Mouse (Mus musculus): ENCODE data around the gene Man1a. TPM values are rescaled to one million over a fixed set of nuclear protein-coding genes. Genes with fewer than 3 reads are reported as not detected.

Gene Man1a
- total RNA-seq, 2 experiments from 2014 or later = 24.8 to 27.3 TPM

DNA sequence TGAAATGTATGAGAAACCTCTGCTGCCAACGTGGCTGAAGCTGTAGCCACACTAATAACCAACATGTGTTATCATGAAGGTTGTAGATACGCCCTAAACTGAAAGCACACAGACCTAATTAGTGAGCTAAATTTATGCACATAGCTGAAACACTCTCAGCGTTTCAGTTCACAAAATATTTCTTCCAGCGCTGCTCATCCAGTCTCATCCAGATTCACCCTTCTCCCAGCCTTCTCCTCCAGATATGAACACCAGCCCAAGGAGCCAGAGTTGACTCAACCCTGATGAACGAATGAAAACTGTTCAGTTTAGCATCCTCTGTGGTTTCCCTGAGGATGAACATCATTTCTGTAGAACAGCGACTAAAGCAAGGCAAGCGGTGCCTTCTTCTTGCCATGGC lies 15.8 kb downstream of the Man1a start:
- Histone ChIP-seq H3K4me3 (no peak overlapping the region), H3K27ac (no peak overlapping the region)
- TF ChIP-seq CTCF (IDR thresholded peaks at IDR 0.05) = no peak
- intact Hi-C loops (cut with DNase I) = no loop called here
- no peak for DNase-seq (ENCODE audit: extremely low spot score in 1 of 2, low spot score in 2 of 2)

DNA sequence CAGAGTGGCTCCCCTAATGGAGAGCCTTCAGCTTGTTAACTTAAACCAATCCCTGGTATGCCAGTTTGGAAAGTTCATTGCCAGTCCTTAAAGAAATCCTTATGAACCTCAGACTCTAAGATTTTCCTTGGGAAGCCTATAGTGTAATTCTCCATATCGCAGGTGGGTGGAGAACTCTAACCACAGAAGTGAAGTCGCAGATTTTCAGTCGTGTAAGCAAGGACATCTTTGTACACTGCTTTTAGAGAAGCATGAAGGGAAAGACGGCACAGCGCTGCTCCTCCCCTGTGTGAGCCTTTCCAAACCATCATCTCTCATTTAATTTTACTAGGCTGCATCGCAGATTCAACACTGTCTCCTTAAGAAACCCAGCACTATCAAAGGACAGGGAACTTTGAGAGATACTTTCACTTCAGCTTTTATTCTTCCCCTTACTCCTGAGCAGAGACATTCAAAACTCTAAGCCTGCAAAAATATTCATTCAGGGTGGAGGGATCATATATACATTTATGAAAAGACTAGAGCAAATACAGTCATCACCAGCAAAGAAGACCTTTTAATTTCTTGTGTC lies 16.6 kb downstream of the Man1a start:
- DNase-seq (ENCODE audit: extremely low spot score in 1 of 2, low spot score in 2 of 2) = no peak
- Histone ChIP-seq H3K27ac (no peak overlapping the region), H3K4me3 (no peak overlapping the region)
- intact Hi-C loops (cut with DNase I) = no loop called here
- TF ChIP-seq CTCF (IDR thresholded peaks at IDR 0.05) = peak; percentile 53

DNA sequence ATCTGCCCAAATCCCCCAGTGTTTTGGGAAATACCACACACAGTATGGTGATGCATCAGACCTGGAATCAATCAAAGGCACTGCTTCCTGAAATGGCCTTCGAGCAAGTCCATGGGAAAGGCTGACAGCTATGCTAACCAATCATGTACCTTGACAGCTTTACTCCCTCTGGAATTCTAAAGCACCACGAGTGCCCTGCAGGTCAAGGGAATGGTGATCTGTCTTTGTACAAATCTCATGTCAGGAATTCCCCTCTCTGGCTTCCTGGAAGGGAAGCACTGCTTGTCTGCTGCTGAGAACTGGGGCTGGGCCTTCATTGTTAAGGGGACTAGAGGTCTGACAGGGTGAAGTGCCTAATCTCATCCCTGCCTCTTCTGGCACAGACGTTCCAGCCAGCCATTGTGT lies 17.3 kb downstream of the Man1a start:
- Histone ChIP-seq H3K4me3 (no peak overlapping the region), H3K27ac (no peak overlapping the region)
- no peak for DNase-seq (ENCODE audit: extremely low spot score in 1 of 2, low spot score in 2 of 2)
- TF ChIP-seq CTCF (IDR thresholded peaks at IDR 0.05) = no peak
- intact Hi-C loops (cut with DNase I) = no loop called here

DNA sequence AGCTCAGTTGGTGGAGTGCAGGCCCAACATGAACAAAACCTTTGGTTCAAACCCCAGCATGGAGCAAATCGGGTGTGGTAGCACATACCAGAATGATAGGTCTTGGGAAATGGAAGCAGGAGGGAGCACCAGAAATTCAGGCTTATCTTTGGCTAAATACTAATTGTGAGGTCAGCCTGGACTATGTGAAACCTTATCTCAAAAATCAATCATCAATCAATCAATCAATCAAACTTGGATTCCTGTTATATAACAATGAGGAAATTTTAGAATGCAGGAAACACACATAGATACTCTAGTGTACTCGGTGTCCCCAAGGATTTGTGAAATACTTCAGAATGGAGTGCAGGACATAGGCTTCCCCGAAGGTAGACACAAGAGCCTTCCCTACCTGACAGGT lies 17.8 kb downstream of the Man1a start:
- intact Hi-C loops (cut with DNase I) = no loop called here
- Histone ChIP-seq H3K4me3 (no peak overlapping the region), H3K27ac (no peak overlapping the region)
- TF ChIP-seq CTCF (IDR thresholded peaks at IDR 0.05) = no peak
- no peak for DNase-seq (ENCODE audit: extremely low spot score in 1 of 2, low spot score in 2 of 2)

- H3K4me3 ChIP-seq = no peak overlapping the region
- no peak for DNase-seq (ENCODE audit: extremely low spot score in 1 of 2, low spot score in 2 of 2)
- H3K27ac ChIP-seq = no peak overlapping the region
- intact Hi-C loops (cut with DNase I) = no loop called here
- no peak for TF ChIP-seq CTCF (IDR thresholded peaks at IDR 0.05)
Observed at GRCm38 (mm10) chr10:54054188-54054587, 22.2 kb downstream of the Man1a start.

DNA sequence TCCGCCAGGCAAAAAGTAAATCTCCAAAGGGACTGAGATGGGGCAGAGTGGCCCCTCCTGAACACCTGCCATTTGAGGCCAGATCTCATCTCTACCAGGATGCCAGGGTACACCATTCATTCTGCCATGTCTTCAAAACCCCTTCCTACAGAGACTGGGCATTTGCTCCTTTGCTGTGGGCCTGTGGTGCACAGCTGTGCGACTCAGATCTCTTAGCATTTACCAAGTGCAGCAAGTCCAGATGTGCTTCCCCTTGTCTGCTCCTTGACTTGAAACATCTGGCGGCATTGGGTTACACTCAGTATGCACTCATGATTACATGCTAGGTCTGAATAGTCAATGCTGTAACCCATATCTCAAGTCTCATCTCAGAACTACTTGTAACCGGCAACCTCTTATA lies 28.5 kb downstream of the Man1a start:
- Histone ChIP-seq H3K27ac (no peak overlapping the region), H3K4me3 (no peak overlapping the region)
- DNase-seq (ENCODE audit: extremely low spot score in 1 of 2, low spot score in 2 of 2) = no peak
- TF ChIP-seq CTCF (IDR thresholded peaks at IDR 0.05) = no peak
- intact Hi-C loops (cut with DNase I) = no loop called here

DNA sequence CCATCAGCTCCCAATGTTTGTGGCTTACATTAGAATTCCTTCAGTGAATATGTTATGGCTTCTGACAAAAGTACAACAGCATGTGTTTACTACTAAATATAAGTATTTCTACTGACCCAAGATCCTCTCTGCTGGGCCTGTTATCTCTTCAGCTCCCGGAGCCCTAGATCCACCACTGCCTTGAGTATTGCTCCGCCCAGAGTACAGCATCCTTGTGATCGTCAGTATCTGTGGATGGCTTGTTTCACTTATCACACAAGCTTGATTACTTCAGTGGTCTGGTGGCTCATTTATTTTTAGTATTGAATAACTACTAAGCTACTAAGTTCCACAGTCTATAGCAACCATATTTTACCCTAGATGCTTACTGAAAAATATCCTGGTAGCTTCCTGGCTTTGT lies 33.1 kb downstream of the Man1a start:
- no peak overlapping the region for H3K27ac ChIP-seq
- intact Hi-C loops (cut with DNase I) = no loop called here
- TF ChIP-seq CTCF (IDR thresholded peaks at IDR 0.05) = no peak
- no peak for DNase-seq (ENCODE audit: extremely low spot score in 1 of 2, low spot score in 2 of 2)
- H3K4me3 ChIP-seq = no peak overlapping the region

DNA sequence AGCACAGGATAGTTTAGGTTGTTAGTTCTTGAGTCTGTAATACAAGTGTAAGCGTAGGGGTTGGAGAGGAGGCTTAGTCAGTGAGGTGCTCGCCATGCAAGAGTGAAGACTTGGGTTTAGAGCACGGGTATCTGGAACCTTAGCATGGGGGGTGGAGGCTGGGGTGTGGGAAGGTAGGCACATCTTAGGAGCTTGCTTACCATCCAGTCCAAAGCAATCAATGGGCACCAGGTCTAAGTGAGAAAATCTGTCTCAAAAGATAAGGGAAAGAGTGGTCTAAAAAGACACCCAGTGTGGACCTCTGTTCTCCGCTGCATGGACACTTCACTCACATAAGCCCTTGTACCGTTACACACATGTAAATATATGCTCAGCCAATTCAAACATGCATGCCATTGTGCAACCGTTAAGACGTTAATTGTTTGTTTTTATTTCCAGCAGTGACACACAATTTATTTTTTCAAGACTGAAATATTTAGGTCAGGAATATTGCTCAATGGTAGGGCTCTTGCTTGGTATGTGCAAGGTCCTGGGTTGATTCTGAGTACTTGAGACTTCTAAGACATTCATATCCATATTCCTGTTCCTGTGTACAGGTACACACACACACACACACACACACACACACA lies 34.1 kb downstream of the Man1a start:
- Histone ChIP-seq H3K27ac (no peak overlapping the region), H3K4me3 (no peak overlapping the region)
- no peak for TF ChIP-seq CTCF (IDR thresholded peaks at IDR 0.05)
- intact Hi-C loops (cut with DNase I) = no loop called here
- DNase-seq (ENCODE audit: extremely low spot score in 1 of 2, low spot score in 2 of 2) = no peak

GRCm38 (mm10) chr10:54040261-54041165 lies 35.9 kb downstream of the Man1a start:
- H3K27ac ChIP-seq = peak overlapping the region; percentile 67; the same call in 1 of the 2 replicates
- DNase-seq (ENCODE audit: extremely low spot score in 1 of 2, low spot score in 2 of 2) = peak; percentile 44 to 49
- no peak for TF ChIP-seq CTCF (IDR thresholded peaks at IDR 0.05)
- intact Hi-C loops (cut with DNase I) = loop anchor here (1.0 kb wide), 1 partner anchor 408 kb away; no protein-coding TSS in a partner anchor
- H3K4me3 ChIP-seq = no peak overlapping the region

GRCm38 (mm10) chr10:54039754-54040153 lies 36.7 kb downstream of the Man1a start:
- intact Hi-C loops (cut with DNase I) = loop anchor here (1.0 kb wide), 1 partner anchor 409 kb away; no protein-coding TSS in a partner anchor
- no peak for TF ChIP-seq CTCF (IDR thresholded peaks at IDR 0.05)
- no peak overlapping the region for H3K27ac ChIP-seq
- no peak overlapping the region for H3K4me3 ChIP-seq
- no peak for DNase-seq (ENCODE audit: extremely low spot score in 1 of 2, low spot score in 2 of 2)

GRCm38 (mm10) chr10:54038734-54039133 lies 37.7 kb downstream of the Man1a start:
- DNase-seq (ENCODE audit: extremely low spot score in 1 of 2, low spot score in 2 of 2) = no peak
- intact Hi-C loops (cut with DNase I) = no loop called here
- H3K27ac ChIP-seq = no peak overlapping the region
- no peak overlapping the region for H3K4me3 ChIP-seq
- no peak for TF ChIP-seq CTCF (IDR thresholded peaks at IDR 0.05)

DNA sequence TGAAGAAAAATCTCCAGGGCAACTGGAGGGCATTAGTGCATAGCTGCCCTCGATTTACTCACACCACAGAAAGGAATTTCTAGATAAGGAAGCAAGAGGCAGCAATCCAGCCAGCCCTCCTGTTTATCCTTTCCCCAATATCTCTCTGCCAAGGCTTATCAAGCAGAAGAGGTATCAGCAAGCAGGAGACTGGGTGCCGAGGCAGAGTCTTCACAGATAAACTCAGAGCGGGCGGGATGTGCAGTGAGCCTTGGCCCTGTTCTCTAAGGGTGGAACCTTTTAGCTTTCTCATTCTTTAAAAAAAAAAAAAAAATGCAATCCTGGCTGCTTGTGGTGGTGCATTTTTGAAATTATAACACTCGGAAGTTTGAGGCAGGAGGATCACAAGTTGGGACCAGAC lies 38.2 kb downstream of the Man1a start:
- DNase-seq (ENCODE audit: extremely low spot score in 1 of 2, low spot score in 2 of 2) = no peak
- intact Hi-C loops (cut with DNase I) = no loop called here
- no peak overlapping the region for H3K27ac ChIP-seq
- no peak for TF ChIP-seq CTCF (IDR thresholded peaks at IDR 0.05)
- H3K4me3 ChIP-seq = no peak overlapping the region

All from left cerebral cortex, adult 2 months (tissue).